Mouse (Mus musculus): ENCODE measurements at regions not wholly inside any gene's neighbourhood (a gene's known extent, or its start where the extent isn't known, plus 50 kb on each side); places are given as distances from the start of the nearest gene placed in this dataset.

DNA sequence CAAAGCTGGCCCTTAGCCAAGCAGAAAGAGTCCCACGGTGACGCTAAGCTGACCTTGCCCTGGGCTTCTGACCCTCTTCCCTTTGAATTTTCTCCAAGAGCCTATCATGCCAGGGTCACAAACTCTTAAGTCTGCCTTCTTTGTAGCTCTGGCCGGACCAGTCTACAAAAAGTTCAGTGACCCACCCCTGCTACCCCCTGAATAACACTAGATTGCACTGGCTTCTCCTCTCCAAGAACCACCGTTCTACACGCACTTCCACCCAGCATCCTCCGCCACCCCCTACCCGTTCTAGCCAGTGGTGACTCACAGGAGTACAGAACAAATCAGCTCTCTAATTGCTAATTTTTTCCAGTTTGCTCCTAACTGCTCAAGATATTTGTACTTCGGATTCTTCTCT lies 325.0 kb downstream of the Tns1 start:
- DNase-seq = peak; percentile 31

DNA sequence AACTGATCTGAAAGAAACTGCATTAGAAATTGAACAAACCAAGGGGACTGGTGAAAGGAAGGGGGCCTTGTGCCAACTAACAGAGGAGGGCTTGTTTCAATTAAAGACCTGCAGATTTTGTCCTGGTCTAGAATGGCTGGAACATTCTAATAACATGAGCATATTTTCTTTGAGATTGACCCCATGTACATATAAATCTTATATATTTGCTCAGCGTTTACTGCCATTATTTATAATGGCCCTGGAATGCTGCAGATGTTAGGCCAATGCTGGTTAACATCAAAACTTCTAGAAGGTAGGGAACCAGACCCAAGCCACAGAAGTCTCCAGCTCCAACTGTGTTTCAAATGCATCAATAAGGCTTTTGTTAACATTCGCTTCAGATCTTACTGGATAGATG lies 326.4 kb downstream of the Tns1 start:
- DNase-seq = no peak

DNA sequence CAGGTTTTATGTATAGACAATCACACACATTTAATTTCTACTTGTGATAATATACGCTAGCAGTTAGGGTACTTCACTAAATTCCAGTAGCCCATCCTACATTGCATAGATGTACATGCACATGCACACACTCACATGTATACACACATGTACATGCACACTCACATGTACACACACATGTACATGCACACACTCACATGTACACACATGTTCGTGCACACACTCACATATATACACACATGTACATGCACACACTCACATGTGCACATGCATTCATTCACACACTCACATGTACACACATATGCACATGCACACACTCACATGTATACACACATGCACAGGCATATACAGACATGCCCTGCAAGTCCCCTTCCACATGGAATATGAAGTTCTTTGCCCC lies 326.8 kb downstream of the Tns1 start:
- DNase-seq = no peak

DNA sequence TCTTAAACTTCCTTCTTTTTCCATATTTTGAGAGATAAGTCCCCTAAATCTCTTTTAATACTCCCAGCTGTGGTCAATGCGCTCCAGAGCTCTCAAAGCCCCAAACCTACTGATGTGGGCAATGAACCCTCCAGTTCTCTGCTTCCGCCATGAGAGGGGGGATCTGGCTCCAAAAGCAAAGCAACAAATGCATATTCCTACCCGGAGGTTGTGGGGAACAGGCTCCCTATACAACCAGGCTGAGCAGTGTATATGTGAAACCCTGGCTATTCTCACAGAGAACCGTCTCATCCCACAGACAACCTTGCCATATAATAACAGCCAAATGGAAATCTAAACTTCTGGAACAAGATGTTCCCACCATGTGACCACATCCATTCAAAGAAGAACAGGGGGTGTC lies 330.4 kb downstream of the Tns1 start:
- DNase-seq = no peak

DNA sequence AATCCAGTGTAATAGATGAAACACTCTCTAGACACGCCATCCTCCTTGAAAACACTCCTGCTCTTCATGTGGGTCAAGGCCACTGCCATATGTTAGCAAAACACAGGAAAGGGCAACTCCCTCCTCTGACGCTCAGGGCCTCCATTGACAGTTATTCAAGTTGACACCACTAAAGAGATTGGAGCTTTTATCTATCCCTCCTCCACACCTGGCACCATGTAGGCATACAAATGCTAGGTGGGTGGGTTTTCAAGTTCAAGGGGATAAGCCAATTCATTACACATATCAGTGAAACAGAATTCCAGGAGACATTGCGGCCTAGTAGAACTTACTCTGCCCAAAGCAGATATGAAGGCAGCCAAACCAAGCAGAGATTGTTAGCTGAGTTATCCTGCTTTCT lies 331.0 kb downstream of the Tns1 start:
- no peak for DNase-seq

DNA sequence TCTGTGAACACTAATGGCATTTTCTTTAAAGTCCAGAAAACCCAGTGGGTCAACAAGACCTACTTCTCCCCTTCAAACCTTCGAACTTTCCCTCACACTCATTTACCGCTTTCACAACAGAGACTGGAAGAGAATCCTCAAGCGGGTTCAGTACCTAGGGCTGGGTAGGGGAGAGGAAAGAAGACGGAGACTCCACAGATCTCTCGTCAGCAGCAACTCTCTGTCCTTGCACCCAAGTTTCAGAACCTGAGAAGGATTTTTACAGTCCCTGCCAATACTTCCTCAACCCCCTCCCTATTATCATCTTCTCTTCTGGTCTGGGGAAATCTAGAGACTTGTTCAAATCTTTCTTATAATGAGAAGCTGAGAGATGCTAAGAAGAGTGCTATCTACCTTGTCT lies 331.9 kb downstream of the Tns1 start:
- DNase-seq = no peak

DNA sequence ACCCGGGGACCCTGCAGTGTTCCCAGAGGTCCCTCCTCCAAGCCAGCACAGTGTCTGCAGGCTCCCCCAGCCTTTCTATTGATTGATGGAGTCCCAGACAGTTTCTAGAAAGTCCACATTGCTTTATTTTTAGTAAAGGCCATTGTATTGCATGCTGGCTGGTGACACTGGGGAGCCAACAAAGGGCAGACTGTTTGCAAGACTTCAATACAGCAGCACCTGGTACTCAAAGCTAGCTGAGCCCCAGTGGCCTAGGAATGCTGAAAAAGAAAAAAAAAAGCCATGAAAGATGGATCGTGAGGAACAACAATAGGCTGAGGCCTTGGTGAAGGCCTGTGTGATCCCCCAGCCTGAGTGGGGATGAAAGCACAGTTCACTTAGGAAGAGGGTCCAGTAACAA lies 336.6 kb downstream of the Tns1 start:
- DNase-seq = no peak

DNA sequence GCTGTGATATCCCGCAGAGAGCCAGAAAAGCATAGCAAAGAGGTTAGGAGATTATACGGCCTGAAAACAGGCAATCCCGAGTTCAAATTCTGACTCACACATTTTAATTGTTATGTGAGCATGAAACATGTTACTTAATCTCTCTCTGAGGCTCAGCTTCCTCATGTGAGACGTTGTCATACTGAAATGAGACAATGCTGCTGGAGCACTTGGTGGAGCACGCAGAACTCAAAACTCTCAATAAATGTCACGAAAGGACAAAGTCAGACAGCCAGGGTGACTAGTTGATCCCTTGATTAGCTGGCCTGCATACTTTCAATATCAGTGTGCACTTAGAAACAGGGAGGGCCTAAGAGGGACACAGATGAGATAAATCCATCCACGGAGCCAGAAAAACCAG lies 337.0 kb downstream of the Tns1 start:
- DNase-seq = no peak

DNA sequence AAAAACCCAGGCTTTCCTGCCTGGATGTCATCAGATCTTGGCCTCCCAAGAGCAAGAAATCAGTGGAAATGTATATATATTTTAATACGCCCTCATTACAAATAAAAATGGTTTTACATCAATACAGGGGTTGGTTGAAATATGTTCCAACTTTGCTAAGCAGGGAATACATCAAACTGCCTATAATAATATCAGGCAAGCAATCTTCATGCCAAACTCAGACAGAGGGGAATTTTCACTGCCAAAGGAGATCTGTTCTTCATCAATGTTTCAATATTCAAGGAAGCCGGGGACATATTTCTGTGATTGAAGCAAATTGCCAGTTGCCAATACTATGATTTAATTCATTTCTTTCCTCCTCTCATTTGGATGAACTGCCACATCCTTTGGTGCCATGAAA lies 340.9 kb downstream of the Tns1 start:
- no peak for DNase-seq

DNA sequence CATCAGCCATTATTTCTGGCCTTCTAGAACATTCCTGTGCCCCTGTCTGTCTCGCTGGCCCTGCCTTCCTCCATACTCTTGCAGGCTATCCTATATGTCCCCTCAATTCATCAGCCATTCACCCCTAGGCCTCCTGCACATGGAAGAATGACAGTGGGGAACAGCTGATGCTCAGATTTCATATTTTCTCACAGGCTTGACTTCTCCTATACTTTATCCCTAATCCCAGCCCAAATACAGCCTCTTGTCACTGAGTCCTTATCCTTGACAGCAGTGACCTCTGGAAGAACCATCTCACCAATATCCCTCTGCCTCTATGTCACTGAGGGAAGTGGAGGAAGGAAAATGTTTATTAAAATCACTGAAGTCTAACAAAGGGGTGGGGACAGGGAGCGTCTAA lies 341.4 kb downstream of the Tns1 start:
- no peak for DNase-seq

DNA sequence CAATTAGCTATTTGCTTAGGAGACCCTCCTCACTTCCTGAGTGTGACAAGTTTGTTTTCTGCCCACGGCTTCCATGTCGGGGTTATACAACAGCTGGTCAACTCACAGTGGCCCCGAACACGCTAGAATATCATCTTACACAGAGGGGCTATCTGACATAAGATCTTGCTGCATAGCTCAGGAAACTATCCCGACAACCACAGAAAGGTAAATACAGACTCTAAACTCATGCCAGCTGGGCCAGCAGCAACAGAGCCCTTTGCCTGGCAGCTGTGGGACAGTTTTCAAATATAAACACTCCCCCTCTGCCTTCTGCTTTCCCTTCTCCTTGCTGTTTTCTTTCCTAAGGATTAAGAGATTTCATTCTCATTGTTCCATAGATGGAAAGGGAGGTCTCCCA lies 352.5 kb downstream of the Tns1 start:
- DNase-seq = no peak

DNA sequence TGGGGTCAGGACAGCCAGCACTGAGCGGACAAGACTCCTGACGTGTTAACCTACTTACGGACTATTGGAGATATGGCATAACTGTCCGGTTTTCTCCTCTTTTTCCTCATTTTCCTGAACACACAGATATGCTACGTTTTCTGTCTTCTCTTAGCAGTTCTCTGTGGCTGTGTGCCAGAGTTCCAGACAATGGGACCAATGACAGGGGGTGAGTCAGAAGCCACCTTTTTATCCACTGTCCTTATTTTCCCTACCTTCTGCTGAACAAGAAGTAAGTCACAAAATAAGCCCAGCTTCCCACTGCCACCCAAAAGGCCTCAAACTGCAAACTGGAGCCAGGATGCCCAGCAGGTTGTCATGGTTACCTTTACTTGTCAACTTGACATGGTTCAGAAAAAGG lies 353.6 kb downstream of the Tns1 start:
- no peak for DNase-seq

DNA sequence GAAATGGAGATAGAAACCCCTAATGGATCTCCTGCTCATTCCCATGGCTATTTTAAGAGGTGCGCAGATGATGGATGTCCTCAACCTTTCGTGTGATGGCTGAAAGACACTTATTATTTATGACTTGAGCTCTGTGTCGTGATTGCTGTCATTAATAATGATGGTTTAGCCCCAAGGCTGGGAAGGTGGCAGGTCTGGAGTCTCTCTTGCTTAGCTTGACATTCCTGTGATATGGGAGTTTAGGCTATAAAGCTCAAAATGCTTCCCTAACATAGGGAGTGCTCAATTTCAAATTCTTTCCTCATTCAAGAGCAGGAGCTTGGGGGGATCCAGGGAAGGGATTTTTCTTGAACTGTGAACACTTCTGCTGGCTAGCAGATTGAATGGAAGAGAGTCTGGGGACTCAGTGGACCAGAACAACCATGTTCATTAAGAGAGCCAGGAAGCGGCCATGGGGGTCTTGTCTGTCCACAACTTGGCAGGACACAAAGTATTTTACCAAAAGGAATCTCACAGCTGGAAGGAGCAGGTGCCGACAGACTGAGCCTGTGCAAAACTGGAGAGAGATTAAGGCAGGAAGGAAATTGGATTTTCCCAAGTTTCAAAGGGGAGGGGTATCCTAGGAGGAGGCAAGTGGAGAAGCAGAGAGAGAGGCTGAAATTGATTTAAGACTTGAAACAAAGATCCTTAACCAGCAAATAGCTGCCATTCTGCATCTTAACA lies 359.5 kb downstream of the Tns1 start:
- no peak for DNase-seq

DNA sequence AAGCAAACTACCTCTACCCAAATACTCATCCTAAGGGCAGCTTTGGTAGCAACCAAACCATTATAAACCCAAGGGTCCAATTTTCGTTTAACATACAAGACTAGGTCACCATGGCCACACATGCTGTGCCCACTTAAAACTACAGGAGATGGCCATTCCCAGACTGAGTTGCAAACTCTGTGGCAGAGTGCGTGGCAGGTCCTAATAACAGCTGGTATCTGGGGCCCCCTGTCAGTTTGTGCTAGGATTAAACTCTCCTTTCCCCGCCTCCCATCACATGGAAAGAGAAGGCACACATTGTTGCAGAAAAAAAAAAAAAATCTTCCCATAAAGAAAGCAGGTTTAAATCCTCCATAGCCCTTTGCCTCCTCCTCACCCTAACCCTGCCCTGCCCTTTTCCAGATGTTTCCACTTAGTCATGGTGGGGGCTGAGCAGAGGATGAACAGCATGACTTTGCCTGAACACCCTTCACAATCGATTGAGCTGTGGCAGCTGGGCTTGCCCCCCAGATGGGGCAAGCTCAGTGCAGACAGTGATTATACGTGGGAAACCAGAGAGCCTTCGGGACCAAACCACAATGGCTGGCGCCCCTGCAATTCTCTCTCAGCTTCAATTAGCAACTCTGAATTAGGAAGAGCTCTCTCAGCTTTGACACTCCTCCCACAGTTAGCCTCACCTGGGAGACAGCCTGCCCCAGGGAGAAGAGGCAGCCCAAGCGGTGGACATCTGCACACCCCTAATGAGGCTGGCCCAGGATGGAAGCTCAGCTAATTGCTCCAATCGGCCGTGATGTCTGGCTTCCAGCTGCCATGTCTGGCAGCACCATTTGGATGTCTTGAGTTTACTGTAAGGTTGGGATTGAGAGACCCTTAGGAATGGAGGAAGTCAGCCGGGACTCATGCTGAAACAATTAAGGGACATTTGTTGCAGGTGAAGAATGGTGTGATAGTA lies 365.9 kb downstream of the Tns1 start:
- DNase-seq = no peak

DNA sequence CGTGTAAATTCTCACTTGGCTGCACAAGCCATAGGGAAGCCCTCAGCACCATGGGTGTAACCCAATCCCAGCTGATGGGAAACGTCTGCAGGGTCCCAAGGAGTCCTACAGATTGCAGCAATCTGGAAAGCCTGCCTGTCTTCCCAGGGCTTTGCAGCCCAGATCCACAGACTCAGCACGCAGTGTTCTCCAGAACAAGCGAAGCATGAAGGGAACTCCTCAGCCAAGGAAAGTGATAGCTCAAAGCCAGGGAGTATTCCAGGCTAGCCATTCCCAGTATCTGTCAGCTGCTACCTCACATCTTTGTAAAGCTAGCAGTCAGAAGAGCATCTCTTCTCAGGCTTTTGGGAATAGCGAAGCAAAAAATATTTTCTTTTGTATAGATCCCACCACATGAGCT lies 368.5 kb downstream of the Tns1 start:
- no peak for DNase-seq

DNA sequence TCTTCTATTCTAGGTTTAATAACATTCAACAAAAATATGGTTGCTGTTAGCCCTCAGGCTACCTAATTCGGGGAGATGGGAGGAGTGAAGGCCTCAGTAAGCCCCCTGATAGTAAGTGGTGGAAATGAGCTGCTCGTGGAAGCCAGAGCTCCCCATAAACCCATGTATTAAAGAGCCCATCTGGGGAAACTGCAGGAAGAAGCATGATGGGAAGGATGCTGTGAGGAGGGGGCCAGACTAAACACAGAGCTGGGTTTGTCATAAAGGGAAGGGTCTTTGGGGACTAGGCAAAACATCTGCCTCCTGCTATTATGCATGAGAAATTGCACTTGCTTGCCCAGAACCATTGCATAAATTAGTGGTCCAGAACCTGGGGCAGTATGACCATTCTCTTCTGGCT lies 369.3 kb downstream of the Tns1 start:
- DNase-seq = no peak

DNA sequence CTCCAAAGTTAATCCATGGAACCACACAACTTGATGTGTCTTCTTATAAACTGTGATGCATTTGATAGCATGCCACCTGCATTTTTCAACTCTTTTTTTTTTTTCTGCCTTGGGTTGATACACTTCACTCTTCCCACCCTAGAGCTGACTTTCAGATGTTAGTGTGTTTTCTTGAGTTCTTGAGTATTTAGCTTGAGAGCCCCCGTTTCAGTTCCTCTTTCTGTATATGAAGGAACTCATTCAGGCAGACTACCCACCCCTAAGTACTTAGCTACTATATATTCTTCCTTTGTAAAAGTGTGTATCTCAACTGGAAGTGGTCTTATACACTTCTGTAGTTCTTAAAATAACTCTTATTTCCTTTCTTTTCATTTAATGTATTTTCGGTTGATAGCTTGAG lies 371.1 kb downstream of the Tns1 start:
- no peak for DNase-seq

DNA sequence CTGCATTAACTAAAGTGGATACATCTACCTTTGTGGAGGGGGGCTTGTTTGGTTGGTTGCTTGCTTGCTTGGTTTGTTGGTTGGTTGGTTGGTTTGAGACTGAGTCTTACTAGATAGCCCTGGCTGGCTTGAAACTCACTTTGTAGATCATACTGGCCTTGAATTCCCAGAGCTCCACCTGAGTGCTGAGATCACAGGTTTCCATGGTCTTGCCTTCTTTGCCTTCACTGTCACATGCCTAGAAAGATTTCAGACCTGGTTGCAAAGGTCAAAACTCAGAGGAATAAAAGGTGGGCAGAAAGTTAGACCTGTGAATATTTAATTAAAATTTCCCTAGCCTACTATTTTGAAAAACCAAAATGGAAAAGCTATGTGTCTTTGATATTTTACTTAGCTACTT lies 375.5 kb downstream of the Tns1 start:
- DNase-seq = no peak

DNA sequence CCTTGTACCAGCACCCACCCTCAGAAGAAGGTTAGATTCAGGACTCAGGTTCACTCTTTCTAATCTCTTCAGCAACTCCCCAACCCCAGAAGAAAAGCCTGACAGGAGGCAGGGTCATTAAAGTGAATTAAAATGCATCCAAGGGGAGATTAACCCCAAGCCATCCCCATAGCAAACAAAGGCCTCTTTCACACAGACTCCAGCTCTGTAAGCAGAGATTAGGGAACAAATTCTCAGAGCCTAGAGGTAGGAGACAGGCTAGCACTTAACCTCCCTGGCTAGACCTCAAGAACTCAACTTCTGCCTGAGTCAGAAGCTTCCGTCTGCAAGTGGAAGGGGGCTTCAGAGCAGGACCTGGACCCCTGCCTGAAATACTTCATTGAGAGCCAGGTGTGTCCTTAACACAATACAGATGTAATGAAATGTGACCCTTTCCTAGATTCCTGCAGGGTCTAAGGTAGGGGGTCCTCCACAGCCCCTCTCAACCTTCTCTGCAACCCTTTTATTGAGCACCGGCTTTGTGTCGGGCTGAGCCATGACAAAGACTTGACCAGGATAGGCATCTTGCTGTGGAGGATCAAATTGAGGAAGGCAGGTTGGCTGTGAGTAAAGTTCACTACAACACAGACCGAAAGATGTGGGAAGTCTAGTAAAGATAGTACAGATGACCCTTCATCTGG lies 379.6 kb downstream of the Tns1 start:
- DNase-seq = no peak

DNA sequence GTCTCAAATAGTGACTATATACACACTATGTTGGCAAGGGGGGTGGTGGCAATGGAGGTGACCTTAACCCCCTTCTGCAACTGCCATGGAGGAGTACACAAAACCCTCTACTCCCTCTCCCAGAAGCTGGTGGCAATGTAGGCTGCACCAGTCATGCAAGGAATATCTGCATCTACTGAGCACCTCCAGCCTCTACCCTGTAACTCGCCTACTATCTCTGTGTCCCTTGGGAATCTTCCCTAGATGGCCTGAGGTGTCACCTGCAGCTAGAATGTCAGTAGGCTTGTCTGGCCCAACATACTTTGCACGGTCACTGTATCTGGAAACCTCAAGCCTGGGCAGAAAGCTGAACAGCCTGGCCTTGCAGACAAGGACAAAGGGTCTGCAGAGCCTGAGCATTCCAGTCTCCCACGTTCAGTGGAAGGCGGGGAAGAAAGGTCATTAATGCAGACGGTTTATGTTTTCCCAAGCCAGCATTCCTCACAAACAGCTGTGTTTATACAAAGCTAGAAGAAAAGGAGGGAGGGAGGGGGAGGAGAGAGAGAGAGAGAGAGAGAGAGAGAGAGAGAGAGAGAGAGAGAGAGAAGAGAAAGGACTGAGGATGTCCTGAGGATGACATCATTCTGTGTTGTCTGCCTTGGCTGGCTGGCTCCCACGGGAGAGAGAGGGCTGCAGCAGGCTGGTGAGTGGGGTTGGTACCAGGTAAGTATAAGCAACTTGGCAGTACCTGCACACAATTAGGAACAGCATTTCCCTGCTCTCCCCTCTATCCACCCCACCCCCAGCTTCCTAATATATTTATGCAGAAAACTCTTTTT lies 380.3 kb downstream of the Tns1 start:
- DNase-seq = no peak

DNA sequence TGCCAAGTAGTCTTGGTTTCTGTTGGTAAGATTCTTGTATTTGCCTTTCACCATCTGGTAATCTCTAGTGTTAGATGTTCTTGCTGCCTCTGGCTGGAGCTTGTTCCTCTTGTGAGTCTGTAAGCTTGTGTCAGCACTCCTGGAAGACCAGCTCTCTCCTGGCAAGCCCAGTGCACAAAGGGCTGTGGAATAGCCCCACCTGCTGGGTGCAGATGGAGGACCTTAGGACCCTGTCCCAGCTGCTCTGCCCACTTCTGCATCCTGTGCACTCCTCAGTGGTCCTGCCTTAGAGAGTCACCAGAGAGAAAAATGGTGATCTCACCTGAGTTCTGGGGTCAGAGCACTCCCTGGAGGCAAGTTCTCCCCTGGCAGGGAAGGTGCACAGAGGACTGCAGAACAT lies 387.2 kb downstream of the Tns1 start:
- peak; percentile 43 for DNase-seq

DNA sequence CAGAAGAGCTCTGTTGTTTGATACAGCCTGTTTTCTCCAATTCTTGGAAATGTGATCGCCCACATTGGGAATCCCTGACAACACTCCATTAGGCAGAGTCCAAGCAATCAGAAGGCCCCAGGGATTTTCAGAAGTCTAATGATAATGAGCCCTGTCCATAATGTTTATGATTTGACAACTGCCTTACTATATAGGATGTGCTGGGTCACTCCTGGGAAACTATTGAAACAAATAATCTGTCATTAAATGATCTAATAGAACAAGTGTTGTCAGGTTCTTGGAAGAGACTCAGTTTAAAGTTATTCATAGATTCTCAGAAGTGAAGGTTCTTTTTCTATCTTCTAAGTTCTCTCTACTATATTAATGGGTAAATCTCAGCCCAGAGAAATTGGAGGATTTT lies 395.9 kb downstream of the Tns1 start:
- no peak for DNase-seq

All from adrenal gland, postnatal 14 days (tissue).